Mouse (Mus musculus) heart, adult 8-10 months (tissue): ENCODE results near the gene Tarbp2. TPM values are rescaled to one million over a fixed set of nuclear protein-coding genes. Genes with fewer than 3 reads are reported as not detected.

Experiments used
- DNase-seq: peaks from one replicate; pipeline ENCODE4 v3.0.0; 2022; ENCODE audit warnings: low spot score
- total RNA-seq, 4 experiments: library from RNA; stranded (reverse); gene quantifications; 2 replicates each; pipeline ENCODE4 v1.2.4; 2022

Gene Tarbp2
- total RNA-seq = 10 to 100 TPM; 38.8 to 50.0 (median 44.7) TPM

GRCm38 (mm10) chr15:102517976-102518858, at the start of gene Tarbp2:
Tarbp2 (plus strand) TSS chr15:102518192.
- peak; percentile 100 for DNase-seq

- DNase-seq = no peak
Observed at GRCm38 (mm10) chr15:102468675-102469370, 49.2 kb upstream of the Tarbp2 start.

- DNase-seq = peak; percentile 94
Observed at GRCm38 (mm10) chr15:102470183-102470604, 47.8 kb upstream of the Tarbp2 start, which contains the start of gene Pcbp2. Pcbp2 (plus strand) TSS chr15:102470539.

GRCm38 (mm10) chr15:102470605-102471294, 47.2 kb upstream of the Tarbp2 start:
- DNase-seq = peak; percentile 67

- peak; percentile 22 for DNase-seq
Observed at GRCm38 (mm10) chr15:102471295-102471645, 46.7 kb upstream of the Tarbp2 start.

GRCm38 (mm10) chr15:102471727-102472126, 46.3 kb upstream of the Tarbp2 start:
- DNase-seq = no peak

- DNase-seq = no peak
Observed at GRCm38 (mm10) chr15:102473246-102473645, 44.7 kb upstream of the Tarbp2 start.

- DNase-seq = no peak
Observed at GRCm38 (mm10) chr15:102474520-102474919, 43.5 kb upstream of the Tarbp2 start.

GRCm38 (mm10) chr15:102483136-102483535, 34.9 kb upstream of the Tarbp2 start:
- DNase-seq = no peak

- no peak for DNase-seq
Observed at GRCm38 (mm10) chr15:102485853-102486252, 32.1 kb upstream of the Tarbp2 start.

- no peak for DNase-seq
Observed at GRCm38 (mm10) chr15:102487664-102488063, 30.3 kb upstream of the Tarbp2 start.

- DNase-seq = no peak
Observed at GRCm38 (mm10) chr15:102498322-102498721, 19.7 kb upstream of the Tarbp2 start.

- no peak for DNase-seq
Observed at GRCm38 (mm10) chr15:102499370-102499769, 18.6 kb upstream of the Tarbp2 start.

GRCm38 (mm10) chr15:102499851-102500250, 18.1 kb upstream of the Tarbp2 start:
- DNase-seq = no peak

- no peak for DNase-seq
Observed at GRCm38 (mm10) chr15:102500479-102500878, 17.5 kb upstream of the Tarbp2 start.

GRCm38 (mm10) chr15:102501084-102501814, 16.7 kb upstream of the Tarbp2 start:
- DNase-seq = no peak

GRCm38 (mm10) chr15:102502254-102502840, 15.6 kb upstream of the Tarbp2 start:
- DNase-seq = no peak

GRCm38 (mm10) chr15:102503447-102503846, 14.5 kb upstream of the Tarbp2 start, which contains the start of gene Gm10337:
Gm10337 (plus strand) TSS chr15:102503722.
- DNase-seq = no peak

- DNase-seq = no peak
Observed at GRCm38 (mm10) chr15:102503924-102504782, 13.8 kb upstream of the Tarbp2 start.
